ENCODE assay signal across 9 mouse cellular contexts in genomic region chr6:108658416-108659201, GRCm38 (mm10). TPM values are rescaled to one million over a fixed set of nuclear protein-coding genes. Genes with fewer than 3 reads are reported as not detected.
DNase-seq lines count a peak whose midpoint lies in the region; ATAC-seq and TF ChIP-seq lines count a peak whose summit lies in the region.
"Had no signal": no experiment of that assay in that cellular context is flagged by ENCODE, and none has a peak within 500 bp of the region (broad histone marks: within the 10 kb centered on the region; RNA-seq: fewer than 3 reads in every experiment).

No protein-coding gene starts in this region.

- peak; percentile 65 to 66 for DNase-seq in lung, adult 18-20 months
- DNase-seq in lung, postnatal 10 days: no peak
- DNase-seq in embryonic facial prominence, embryonic 11.5 days (ENCODE audit: low spot score): peak; percentile 36
- peak; percentile 96 for DNase-seq in kidney, adult 9 months
- peak; percentile 47 for DNase-seq in lung, embryonic 14.5 days
- DNase-seq in thymus, postnatal 4 days: peak; percentile 41

- H3K27me3 ChIP-seq in embryonic facial prominence, embryonic 11.5 days (ENCODE audit: control insufficient read depth, insufficient read depth, low read length): no peaks in the 10 kb centered on the region; the same call in 1 of the 2 replicates
- H3K27me3 ChIP-seq in heart, embryonic 12.5 days (replicated peaks): no peaks in the 10 kb centered on the region
- no peaks in the 10 kb centered on the region for H3K27me3 ChIP-seq in lung, embryonic 14.5 days (ENCODE audit: insufficient read depth, low read length)
- no peaks in the 10 kb centered on the region for H3K27me3 ChIP-seq in neural tube, embryonic 14.5 days (ENCODE audit: control insufficient read depth, insufficient read depth, low read length)
- H3K27me3 ChIP-seq: Patski had no signal

- H3K4me1 ChIP-seq in embryonic facial prominence, embryonic 11.5 days (ENCODE audit: control insufficient read depth, insufficient read depth, low read length): no peaks in the 10 kb centered on the region
- H3K4me1 ChIP-seq in heart, embryonic 12.5 days (replicated peaks): peaks cover 21% of the 10 kb centered on the region
- H3K4me1 ChIP-seq in lung, embryonic 14.5 days (ENCODE audit: insufficient read depth): no peaks in the 10 kb centered on the region
- peaks cover 5% of the 10 kb centered on the region; the same call in 1 of the 2 replicates for H3K4me1 ChIP-seq in neural tube, embryonic 14.5 days (ENCODE audit: control insufficient read depth, insufficient read depth, low read length)

- no peak for ATAC-seq in embryonic facial prominence, embryonic 11.5 days (replicated peaks; ENCODE audit: insufficient number of reproducible peaks, low FRiP score, low TSS enrichment, low read depth)
- no peak for ATAC-seq in heart, embryonic 12.5 days (ENCODE audit: insufficient number of reproducible peaks, low FRiP score)
- ATAC-seq in lung, embryonic 14.5 days (ENCODE audit: insufficient read depth): peak; percentile 1; the same call in 1 of the 2 replicates
- no peak for ATAC-seq in neural tube, embryonic 14.5 days (ENCODE audit: low read depth)

- H3K4me3 ChIP-seq in embryonic facial prominence, embryonic 11.5 days (ENCODE audit: low read depth, low read length): peak overlapping the region; percentile 51
- H3K4me3 ChIP-seq in heart, embryonic 12.5 days: peak overlapping the region; percentile 58
- peak overlapping the region; percentile 43 for H3K4me3 ChIP-seq in lung, embryonic 14.5 days (ENCODE audit: low read depth, low read length)
- H3K4me3 ChIP-seq in neural tube, embryonic 14.5 days (ENCODE audit: low read depth, low read length): peak overlapping the region; percentile 56

- H3K9ac ChIP-seq in embryonic facial prominence, embryonic 11.5 days (replicated peaks; ENCODE audit: low read length): peak overlapping the region; percentile 10; the same call in 1 of the 2 replicates
- H3K9ac ChIP-seq in heart, embryonic 12.5 days: peak overlapping the region; percentile 74
- peak overlapping the region; percentile 67; the same call in 1 of the 2 replicates for H3K9ac ChIP-seq in lung, embryonic 14.5 days
- H3K9ac ChIP-seq in neural tube, embryonic 14.5 days (replicated peaks; ENCODE audit: low read depth, low read length): peak overlapping the region; percentile 70

- TF ChIP-seq CTCF in lung, embryonic 14.5 days (IDR thresholded peaks at IDR 0.05; ENCODE audit: low read depth): no peak

- WGBS in embryonic facial prominence, embryonic 11.5 days: 2% methylated on average over 31 of the region's 31 CpGs
- WGBS in heart, embryonic 12.5 days: under 1% methylated on average over 31 of the region's 31 CpGs
- WGBS in lung, embryonic 14.5 days: 3% methylated on average over 31 of the region's 31 CpGs
- WGBS in neural tube, embryonic 14.5 days: 3% methylated on average over 31 of the region's 31 CpGs

- H3K9me3 ChIP-seq in embryonic facial prominence, embryonic 11.5 days (replicated peaks; ENCODE audit: control insufficient read depth, low read length): no peaks in the 10 kb centered on the region
- no peaks in the 10 kb centered on the region for H3K9me3 ChIP-seq in heart, embryonic 12.5 days (replicated peaks)
- H3K9me3 ChIP-seq in lung, embryonic 14.5 days (ENCODE audit: low read depth, low read length): no peaks in the 10 kb centered on the region
- no peaks in the 10 kb centered on the region for H3K9me3 ChIP-seq in neural tube, embryonic 14.5 days (ENCODE audit: control insufficient read depth, low read length)

- H3K27ac ChIP-seq in embryonic facial prominence, embryonic 11.5 days (replicated peaks; ENCODE audit: low read depth, low read length): no peak overlapping the region
- H3K27ac ChIP-seq in heart, embryonic 12.5 days (ENCODE audit: poor library complexity, severe bottlenecking): peak overlapping the region; percentile 100
- H3K27ac ChIP-seq in lung, embryonic 14.5 days (ENCODE audit: low read depth): peak overlapping the region; percentile 97
- H3K27ac ChIP-seq in neural tube, embryonic 14.5 days (ENCODE audit: low read depth, low read length): peak overlapping the region; percentile 78; the same call in 1 of the 2 replicates

- H3K36me3 ChIP-seq in embryonic facial prominence, embryonic 11.5 days (replicated peaks; ENCODE audit: control insufficient read depth, insufficient read depth, low read depth, low read length): no peaks in the 10 kb centered on the region
- no peaks in the 10 kb centered on the region for H3K36me3 ChIP-seq in heart, embryonic 12.5 days
- H3K36me3 ChIP-seq in lung, embryonic 14.5 days (ENCODE audit: insufficient read depth): no peaks in the 10 kb centered on the region
- H3K36me3 ChIP-seq in neural tube, embryonic 14.5 days (ENCODE audit: control insufficient read depth, insufficient read depth, low read length): no peaks in the 10 kb centered on the region

- H3K4me2 ChIP-seq in embryonic facial prominence, embryonic 11.5 days (ENCODE audit: low read depth, low read length): peak overlapping the region; percentile 100
- H3K4me2 ChIP-seq in heart, embryonic 12.5 days: peak overlapping the region; percentile 80
- H3K4me2 ChIP-seq in lung, embryonic 14.5 days: peak overlapping the region; percentile 93
- peak overlapping the region; percentile 99 for H3K4me2 ChIP-seq in neural tube, embryonic 14.5 days (ENCODE audit: low read depth, low read length)

RNA-seq across cellular contexts. Expression of gene Bhlhe40, which starts 1.8 kb away (rescaled TPM):
- polyA plus RNA-seq in embryonic facial prominence, embryonic 11.5 days (2014; fragmentation: Nextera tagmentation; extraction: Ambion mirVana): 1.5 and 1.6 TPM in 2 replicates
- 22.4 and 23.8 TPM in 2 replicates for polyA plus RNA-seq in heart, embryonic 12.5 days (2016; fragmentation: Nextera tagmentation; extraction: Ambion mirVana)
- 8.8 and 12.1 TPM in 2 replicates for polyA plus RNA-seq in lung, embryonic 14.5 days (2014; fragmentation: Nextera tagmentation; extraction: Ambion mirVana)
- polyA plus RNA-seq in neural tube, embryonic 14.5 days (2014; fragmentation: Nextera tagmentation; extraction: Ambion mirVana): 4.0 and 4.4 TPM in 2 replicates

Comparison
In these comparisons a context has a peak if more than half of its experiments do, and no peak if none do; other contexts are left out.
1. H3K9ac ChIP-seq: peak in every context shown above with its lines; median percentile 74 in heart, embryonic 12.5 days; 70 in neural tube, embryonic 14.5 days; 67 in lung, embryonic 14.5 days; 10 in embryonic facial prominence, embryonic 11.5 days.